Mouse (Mus musculus): ENCODE results near the gene Myo10.

GRCm38 (mm10) chr15:25648287-25648686, 26.0 kb downstream of the Myo10 start:
- TF ChIP-seq CTCF (IDR thresholded peaks at IDR 0.05; ENCODE audit: borderline replicate concordance, control insufficient read depth, extremely low read depth, insufficient read depth, low read length, poor library complexity): no peak
- no peak for TF ChIP-seq POLR2A (IDR thresholded peaks at IDR 0.05; ENCODE audit: control insufficient read depth, extremely low read depth, insufficient read depth, low read length, poor library complexity)
